Mouse (Mus musculus) liver, embryonic 12.5 days (tissue): Measurements from ENCODE around the gene Mrpl46. TPM values are rescaled to one million over a fixed set of nuclear protein-coding genes. Genes with fewer than 3 reads are reported as not detected.

Experiments
- ATAC-seq: fragments of 200-750 bp; cut with Nextera tagmentation; 2 replicates; pipeline ENCODE4 v1.8.0; 2017; ENCODE audit warnings: moderate number of reproducible peaks, mild to moderate bottlenecking, moderate library complexity
- H3K27ac ChIP-seq: fragments of 300-500 bp; sonication (generic); 2 replicates; pipeline ENCODE4 v1.5.1; 2016; ENCODE audit warnings: mild to moderate bottlenecking
- H3K27me3 ChIP-seq: fragments of 300-500 bp; sonication (generic); replicated peaks from 2 replicates; pipeline ENCODE4 v1.6.1; 2016; ENCODE audit warnings: mild to moderate bottlenecking, moderate library complexity
- H3K36me3 ChIP-seq: fragments of 300-500 bp; sonication (generic); 2 replicates; pipeline ENCODE4 v1.6.1; 2016; ENCODE audit warnings: mild to moderate bottlenecking, moderate library complexity
- H3K4me1 ChIP-seq: fragments of 300-500 bp; sonication (generic); 2 replicates; pipeline ENCODE4 v1.6.1; 2016
- H3K4me2 ChIP-seq: fragments of 300-500 bp; sonication (generic); 2 replicates; pipeline ENCODE4 v1.6.1; 2016; ENCODE audit warnings: mild to moderate bottlenecking, moderate library complexity
- H3K4me3 ChIP-seq: fragments of 300-500 bp; sonication (generic); 2 replicates; pipeline ENCODE4 v1.5.1; 2016; ENCODE audit warnings: mild to moderate bottlenecking, moderate library complexity
- H3K9ac ChIP-seq: fragments of 300-500 bp; sonication (generic); 2 replicates; pipeline ENCODE4 v1.6.1; 2016; ENCODE audit warnings: mild to moderate bottlenecking, moderate library complexity
- H3K9me3 ChIP-seq: fragments of 300-500 bp; sonication (generic); replicated peaks from 2 replicates; pipeline ENCODE4 v1.6.1; 2016; ENCODE audit warnings: mild to moderate bottlenecking, moderate library complexity
- WGBS: fragments of 180-500 bp; shearing (Covaris S2); methylation state at CpG from one replicate; pipeline ENCODE4 v1.1.7; 2016; ENCODE audit not compliant: insufficient replicate concordance; 5-methylcytosine and 5-hydroxymethylcytosine counted together
- polyA plus RNA-seq: library from polyadenylated mRNA; unstranded; fragments of >200 nt; fragmentation: Nextera tagmentation; extraction: Ambion mirVana; gene quantifications from 2 replicates; pipeline ENCODE4 v1.2.1, GENCODE M21; 2016

The Mrpl46 gene
- polyA plus RNA-seq, 1 experiment from 2014 or later = 72.2 TPM

DNA sequence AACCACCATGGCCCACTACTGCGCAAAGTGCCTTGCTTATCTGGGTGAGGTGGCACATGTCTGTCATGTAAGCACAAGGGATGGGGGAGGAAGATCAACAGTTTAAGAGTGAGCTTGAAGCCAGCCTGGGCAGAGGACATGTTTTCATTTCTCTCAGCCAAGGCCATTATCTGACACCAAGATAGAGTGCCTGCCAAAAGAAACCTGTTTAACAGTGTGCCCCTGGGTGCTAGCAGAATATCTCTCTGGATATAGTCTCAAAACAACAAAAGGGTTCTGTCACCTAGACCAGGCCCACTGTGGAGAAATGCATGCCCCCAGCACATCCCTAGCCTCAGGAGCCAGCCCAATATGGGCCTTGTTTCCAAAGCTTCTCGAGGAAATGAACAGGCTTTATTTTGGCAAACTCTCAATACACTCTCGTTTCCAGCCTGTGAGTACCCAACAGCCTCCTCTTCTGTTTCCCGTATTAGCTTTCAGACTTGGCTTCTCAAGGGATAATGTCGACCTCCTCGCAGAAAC, 11.3 kb upstream of the Mrpl46 start:
- Histone ChIP-seq H3K36me3 (peaks cover 41% of the 10 kb centered on the region), H3K4me1 (peaks cover 66% of the 10 kb centered on the region), H3K9me3 (no peaks in the 10 kb centered on the region), H3K27ac (peak overlapping the region; percentile 49), H3K4me3 (no peak overlapping the region), H3K4me2 (no peak overlapping the region), H3K27me3 (no peaks in the 10 kb centered on the region), H3K9ac (no peak overlapping the region)
- 68% methylated on average over 6 of the region's 6 CpGs for WGBS
- ATAC-seq = peak; percentile 51; the same call in 1 of the 2 replicates

- Histone ChIP-seq H3K4me2 (no peak overlapping the region), H3K9me3 (no peaks in the 10 kb centered on the region), H3K36me3 (peaks cover 47% of the 10 kb centered on the region), H3K4me1 (peaks cover 60% of the 10 kb centered on the region), H3K9ac (no peak overlapping the region), H3K27ac (peak overlapping the region; percentile 49), H3K4me3 (no peak overlapping the region), H3K27me3 (no peaks in the 10 kb centered on the region)
- WGBS = 58% methylated on average over 13 of the region's 13 CpGs
- ATAC-seq = peak; percentile 6; the same call in 1 of the 2 replicates
Measured at GRCm38 (mm10) chr7:78793895-78794570, 10.7 kb upstream of the Mrpl46 start.

DNA sequence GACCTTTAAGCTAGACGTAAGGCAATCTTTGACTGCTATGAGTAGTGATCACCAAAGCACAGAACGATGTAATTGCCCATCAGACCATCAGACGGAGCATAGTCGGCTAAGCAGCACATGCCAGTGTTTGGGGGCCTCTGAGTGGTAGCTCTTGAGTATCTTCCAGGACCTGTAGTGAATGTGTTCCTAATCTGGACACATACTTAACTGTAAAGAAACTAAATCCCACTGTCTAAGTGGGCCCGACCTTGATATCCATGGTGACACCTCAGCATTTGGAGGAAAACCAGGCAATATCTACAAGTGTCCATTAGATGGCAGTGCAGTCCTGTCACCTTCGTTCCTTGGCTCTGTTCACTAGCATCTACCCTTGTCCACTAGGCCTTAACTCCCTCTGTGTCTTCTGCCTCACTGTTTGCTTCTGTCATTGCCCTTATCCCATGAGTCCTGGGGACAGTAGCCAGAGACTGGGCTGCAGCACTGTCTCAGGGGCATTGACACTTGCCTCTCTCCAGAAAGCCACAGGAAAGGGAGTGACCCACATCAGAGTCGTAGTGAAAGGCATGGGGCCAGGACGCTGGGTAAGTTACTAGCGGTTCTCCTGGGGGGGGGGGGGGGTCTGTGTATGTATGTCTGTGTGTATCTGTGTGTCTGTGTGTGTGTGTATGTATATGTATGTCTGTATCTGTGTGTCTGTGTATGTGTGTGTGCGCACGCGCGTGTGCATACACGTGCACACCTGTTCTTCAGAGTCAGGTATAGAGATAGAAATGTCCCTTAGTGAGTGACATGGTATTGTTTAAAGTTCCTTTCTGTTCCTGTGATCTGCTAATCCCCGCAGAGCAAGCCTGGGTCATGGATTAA, 8.3 kb upstream of the Mrpl46 start:
- H3K4me3 ChIP-seq = no peak overlapping the region
- no peak overlapping the region for H3K4me2 ChIP-seq
- H3K27me3 ChIP-seq = no peaks in the 10 kb centered on the region
- no peak overlapping the region for H3K9ac ChIP-seq
- peak; percentile 58 for ATAC-seq
- WGBS = 80% methylated on average over 15 of the region's 15 CpGs
- H3K36me3 ChIP-seq = peaks cover 67% of the 10 kb centered on the region
- no peak overlapping the region for H3K27ac ChIP-seq
- H3K9me3 ChIP-seq = no peaks in the 10 kb centered on the region
- H3K4me1 ChIP-seq = peaks cover 49% of the 10 kb centered on the region

- H3K4me2 ChIP-seq = 0 out of 2 replicates have a peak overlapping the region, but pooled peaks have one; percentile 15
- peaks cover 28% of the 10 kb centered on the region for H3K4me1 ChIP-seq
- no peak overlapping the region for H3K4me3 ChIP-seq
- no peaks in the 10 kb centered on the region for H3K27me3 ChIP-seq
- ATAC-seq = no peak
- peaks cover 77% of the 10 kb centered on the region for H3K36me3 ChIP-seq
- H3K9me3 ChIP-seq = no peaks in the 10 kb centered on the region
- H3K9ac ChIP-seq = no peak overlapping the region
- 76% methylated on average over 12 of the region's 12 CpGs for WGBS
- no peak overlapping the region for H3K27ac ChIP-seq
Measured at GRCm38 (mm10) chr7:78787793-78788380, 4.6 kb upstream of the Mrpl46 start.

DNA sequence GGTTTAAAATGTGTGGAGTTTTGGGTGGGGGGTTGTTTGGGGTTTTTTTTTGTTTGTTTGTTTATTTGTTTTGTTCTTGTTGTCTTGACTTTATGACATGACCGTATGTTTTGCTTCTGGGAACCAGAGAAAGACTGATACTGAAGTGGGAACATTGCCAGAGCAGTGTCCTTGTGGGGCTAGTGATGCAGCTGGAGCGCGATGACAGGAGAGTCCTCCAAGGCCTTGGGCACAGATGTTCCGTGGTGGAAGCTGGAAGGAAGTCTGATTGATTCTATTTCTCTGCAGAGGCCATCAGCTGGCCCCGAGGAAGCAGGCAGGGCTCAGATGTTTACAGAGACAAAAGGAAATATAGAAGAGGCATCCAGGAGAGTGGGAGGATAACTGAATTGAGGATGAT, 2.6 kb upstream of the Mrpl46 start:
- Histone ChIP-seq H3K4me2 (no peak overlapping the region), H3K27ac (no peak overlapping the region), H3K4me1 (peaks cover 39% of the 10 kb centered on the region), H3K4me3 (no peak overlapping the region), H3K36me3 (peaks cover 62% of the 10 kb centered on the region), H3K27me3 (no peaks in the 10 kb centered on the region), H3K9me3 (no peaks in the 10 kb centered on the region), H3K9ac (no peak overlapping the region)
- WGBS = 74% methylated on average over 5 of the region's 5 CpGs
- ATAC-seq = no peak

GRCm38 (mm10) chr7:78778741-78779140, 4.6 kb downstream of the Mrpl46 start:
- Histone ChIP-seq H3K9me3 (no peaks in the 10 kb centered on the region), H3K27ac (no peak overlapping the region), H3K36me3 (peaks cover 72% of the 10 kb centered on the region), H3K4me3 (no peak overlapping the region), H3K4me1 (peaks cover 15% of the 10 kb centered on the region), H3K4me2 (no peak overlapping the region), H3K9ac (no peak overlapping the region), H3K27me3 (no peaks in the 10 kb centered on the region)
- WGBS = 83% methylated on average over 5 of the region's 5 CpGs
- ATAC-seq = no peak

- no peaks in the 10 kb centered on the region for H3K4me1 ChIP-seq
- no peak overlapping the region for H3K4me2 ChIP-seq
- H3K36me3 ChIP-seq = peaks cover 33% of the 10 kb centered on the region
- H3K27ac ChIP-seq = no peak overlapping the region
- H3K9ac ChIP-seq = no peak overlapping the region
- no peak overlapping the region for H3K4me3 ChIP-seq
- 0 out of 2 replicates have a peak, but pooled peaks cover 4% of the 10 kb centered on the region for H3K27me3 ChIP-seq
- no peaks in the 10 kb centered on the region for H3K9me3 ChIP-seq
- no peak for ATAC-seq
- 72% methylated on average over 5 of the region's 5 CpGs for WGBS
Measured at GRCm38 (mm10) chr7:78770936-78771335, 12.4 kb downstream of the Mrpl46 start.

DNA sequence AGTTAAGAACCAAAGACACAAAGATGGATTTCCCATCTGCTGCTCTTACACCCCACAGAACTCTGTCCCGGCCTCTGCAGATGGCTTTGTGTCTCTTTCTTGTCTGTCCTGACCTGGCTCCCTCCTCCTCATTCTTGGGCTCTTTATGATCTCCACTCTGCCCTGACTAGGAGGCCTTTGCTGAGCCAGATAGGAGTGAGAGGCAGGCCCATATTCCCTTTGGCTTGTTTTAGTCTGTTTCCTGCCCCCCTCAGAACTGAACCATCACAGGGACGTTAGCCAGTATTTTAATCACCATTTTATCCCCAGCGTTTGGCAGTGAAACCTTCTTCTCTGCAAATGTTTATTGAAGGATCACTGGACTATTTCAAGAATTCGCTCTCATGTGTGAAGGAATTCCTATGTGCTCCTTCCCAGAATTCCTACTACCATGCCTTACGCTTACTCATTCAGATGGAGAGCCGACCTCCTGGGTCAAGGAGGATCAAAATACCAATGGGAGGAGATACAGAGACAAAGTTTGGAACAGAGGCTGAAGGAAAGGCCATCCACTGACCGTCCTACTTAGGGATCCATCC, 14.2 kb downstream of the Mrpl46 start:
- no peak overlapping the region for H3K9ac ChIP-seq
- WGBS = 54% methylated on average over 7 of the region's 7 CpGs
- H3K27me3 ChIP-seq = peaks cover 7% of the 10 kb centered on the region; the same call in 1 of the 2 replicates
- ATAC-seq = no peak
- H3K4me3 ChIP-seq = no peak overlapping the region
- no peak overlapping the region for H3K4me2 ChIP-seq
- no peaks in the 10 kb centered on the region for H3K4me1 ChIP-seq
- H3K27ac ChIP-seq = no peak overlapping the region
- no peaks in the 10 kb centered on the region for H3K9me3 ChIP-seq
- H3K36me3 ChIP-seq = peaks cover 16% of the 10 kb centered on the region

DNA sequence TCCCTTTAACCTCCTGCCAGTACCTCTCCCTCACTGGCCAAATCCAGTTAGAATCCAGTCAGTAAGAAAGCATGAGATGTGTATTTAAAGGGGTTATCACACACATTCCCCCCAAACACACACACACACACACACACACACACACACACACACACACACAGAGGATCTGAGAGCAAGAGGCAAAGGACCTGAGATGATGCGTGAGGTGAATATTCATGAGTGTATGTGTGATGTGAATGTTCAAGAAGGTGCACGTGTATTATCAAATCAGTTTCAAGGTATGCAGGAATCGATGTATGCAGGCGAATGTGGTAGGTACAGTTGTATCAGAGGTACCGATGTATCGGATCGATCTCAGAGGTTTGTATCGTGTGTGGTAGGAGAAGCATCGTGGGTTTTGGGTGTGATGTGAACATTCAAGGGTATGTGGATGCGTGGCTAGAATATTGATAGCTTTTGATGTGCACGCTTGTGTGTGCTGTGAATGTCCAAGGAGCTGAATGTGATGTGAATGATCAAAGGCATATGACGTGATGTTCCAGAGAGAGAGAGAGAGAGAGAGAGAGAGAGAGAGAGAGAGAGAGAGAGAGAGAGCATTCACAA, 15.3 kb downstream of the Mrpl46 start:
- no peak overlapping the region for H3K9ac ChIP-seq
- no peak overlapping the region for H3K27ac ChIP-seq
- ATAC-seq = no peak
- H3K9me3 ChIP-seq = no peaks in the 10 kb centered on the region
- WGBS = 76% methylated on average over 12 of the region's 12 CpGs
- H3K4me3 ChIP-seq = no peak overlapping the region
- H3K36me3 ChIP-seq = peaks cover 4% of the 10 kb centered on the region
- H3K4me1 ChIP-seq = no peaks in the 10 kb centered on the region
- no peak overlapping the region for H3K4me2 ChIP-seq
- H3K27me3 ChIP-seq = peaks cover 7% of the 10 kb centered on the region; the same call in 1 of the 2 replicates

- Histone ChIP-seq H3K27me3 (peaks cover 7% of the 10 kb centered on the region; the same call in 1 of the 2 replicates), H3K4me2 (no peak overlapping the region), H3K4me3 (no peak overlapping the region), H3K9me3 (no peaks in the 10 kb centered on the region), H3K4me1 (no peaks in the 10 kb centered on the region), H3K9ac (no peak overlapping the region), H3K27ac (no peak overlapping the region), H3K36me3 (no peaks in the 10 kb centered on the region)
- ATAC-seq = no peak
- 20% methylated on average over 18 of the region's 18 CpGs for whole genome bisulfite sequencing
Measured at GRCm38 (mm10) chr7:78766019-78766683, 17.2 kb downstream of the Mrpl46 start.

DNA sequence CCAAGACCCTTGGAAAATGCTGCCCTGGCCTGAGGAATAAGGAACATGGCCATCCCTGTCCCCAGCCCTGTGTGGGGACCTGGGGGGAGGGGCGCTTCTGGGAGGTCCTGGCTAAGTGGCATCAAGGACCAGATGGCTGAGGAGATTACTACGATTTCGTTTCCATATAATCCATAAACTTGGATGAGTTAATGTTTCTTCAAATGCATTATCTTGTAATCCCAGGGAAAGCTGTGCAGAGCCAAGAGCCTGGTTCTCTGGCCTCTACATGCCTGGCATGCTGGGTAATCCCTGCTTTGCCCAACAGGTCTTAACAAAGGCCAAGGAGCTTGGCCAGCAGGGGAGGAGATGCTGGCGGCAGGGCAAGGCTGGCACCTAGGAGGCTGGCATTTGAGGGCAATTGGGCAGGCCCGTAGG, 18.1 kb downstream of the Mrpl46 start:
- peaks cover 7% of the 10 kb centered on the region; the same call in 1 of the 2 replicates for H3K27me3 ChIP-seq

More for the DNA sequence above, 18.1 kb downstream of the Mrpl46 start:
- Histone ChIP-seq H3K4me3 (no peak overlapping the region), H3K9ac (no peak overlapping the region), H3K36me3 (no peaks in the 10 kb centered on the region), H3K4me2 (no peak overlapping the region), H3K4me1 (no peaks in the 10 kb centered on the region), H3K9me3 (no peaks in the 10 kb centered on the region), H3K27ac (no peak overlapping the region)
- 61% methylated on average over 5 of the region's 5 CpGs for WGBS
- no peak for ATAC-seq
